Mouse (Mus musculus): ENCODE data around the gene Myo15.
A peak's percentile ranks its signal among the peaks of the same experiment; 100 is the strongest.
"Not testable (repeated sequence)": the region's sequence is repeated elsewhere in the genome, so short reads cannot be mapped to it uniquely, and the experiment has no call there.

The Myo15 gene

GRCm38 (mm10) chr11:60557675-60558074 lies 88.5 kb downstream of the Myo15 start:
- no peak for DNase-seq

GRCm38 (mm10) chr11:60559342-60559741 lies 90.2 kb downstream of the Myo15 start:
- peak; percentile 76 to 84 for DNase-seq

GRCm38 (mm10) chr11:60574006-60574405 lies 104.9 kb downstream of the Myo15 start:
- not testable (repeated sequence) for DNase-seq

Data from cerebellum, postnatal 36 days (tissue).